8 mouse cellular contexts compared by ENCODE assay signal in the genomic region with DNA sequence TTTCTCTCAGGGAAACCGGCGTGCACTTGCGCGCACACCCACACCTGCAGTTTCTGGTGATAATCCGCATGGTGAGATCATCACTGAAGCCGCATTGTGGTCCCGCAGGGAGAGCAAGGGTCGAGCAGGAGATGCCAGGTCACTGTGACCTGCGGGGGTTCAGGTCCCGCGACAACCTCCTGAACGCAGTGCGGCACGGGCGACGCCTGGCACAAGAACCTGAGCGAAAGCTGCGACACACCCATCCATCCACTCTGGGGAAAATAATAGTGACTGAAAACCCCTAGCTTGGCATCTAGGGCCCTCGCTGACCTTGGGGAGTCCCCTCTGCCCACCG. TPM values are rescaled to one million over a fixed set of nuclear protein-coding genes. Genes with fewer than 3 reads are reported as not detected.
A peak's percentile ranks its signal among the peaks of the same experiment; 100 is the strongest.
DNase-seq lines count a peak whose midpoint lies in the region; ATAC-seq and TF ChIP-seq lines count a peak whose summit lies in the region.

No protein-coding gene starts in this region.

- DNase-seq in left cerebral cortex, adult 18-20 months (ENCODE audit: low spot score in 2 of 2), result peak; percentile 31 to 43
- DNase-seq in left cerebral cortex, postnatal 36 days (ENCODE audit: low spot score in 2 of 2), result no peak
- DNase-seq in limb, embryonic 14.5 days (ENCODE audit: low spot score), result no peak
- no peak for DNase-seq in kidney, adult 9 months

- H3K4me3 ChIP-seq in bone marrow macrophage, adult 2 months (ENCODE audit: insufficient read depth, low read length), result peak overlapping the region; percentile 57
- H3K4me3 ChIP-seq in erythroblast, embryonic 14.5 days (replicated peaks), result peak overlapping the region; percentile 69
- H3K4me3 ChIP-seq in limb, embryonic 14.5 days (replicated peaks; ENCODE audit: low read length), result peak overlapping the region; percentile 83
- peak overlapping the region; percentile 83 for H3K4me3 ChIP-seq in stomach, embryonic 15.5 days (replicated peaks)

- ATAC-seq in limb, embryonic 14.5 days (ENCODE audit: low FRiP score, low read depth), result no peak; the same call in 1 of the 2 replicates
- no peak; the same call in 1 of the 2 replicates for ATAC-seq in stomach, embryonic 15.5 days (ENCODE audit: insufficient read depth, low FRiP score, low read depth)
- no peak for ATAC-seq in activated CD4-positive, CD25-positive, alpha-beta regulatory T cell, adult 4 months

- peak overlapping the region; percentile 82 for H3K4me2 ChIP-seq in limb, embryonic 14.5 days (replicated peaks; ENCODE audit: low read depth, low read length, severe bottlenecking)
- H3K4me2 ChIP-seq in stomach, embryonic 15.5 days, result peak overlapping the region; percentile 93

- TF ChIP-seq POLR2A in bone marrow macrophage, adult 2 months (IDR thresholded peaks at IDR 0.05; ENCODE audit: borderline replicate concordance, low read depth, low read length), result no peak
- TF ChIP-seq POLR2A in limb, embryonic 14.5 days (IDR thresholded peaks at IDR 0.05; ENCODE audit: borderline replicate concordance, extremely low read depth, insufficient read depth, insufficient read length), result no peak

- 0 out of 2 replicates have a peak, but pooled peaks have one; percentile 8 for TF ChIP-seq CTCF in bone marrow macrophage, adult 2 months (IDR thresholded peaks at IDR 0.05; ENCODE audit: low read depth, low read length)

- WGBS in limb, embryonic 14.5 days, result under 1% methylated on average over 19 of the region's 20 CpGs
- 1% methylated on average over 20 of the region's 20 CpGs for WGBS in stomach, embryonic 15.5 days

- peaks cover 7% of the 10 kb centered on the region for H3K4me1 ChIP-seq in bone marrow macrophage, adult 2 months (ENCODE audit: control insufficient read depth, insufficient read depth, low read length)
- peaks cover 18% of the 10 kb centered on the region for H3K4me1 ChIP-seq in erythroblast, embryonic 14.5 days (ENCODE audit: control insufficient read depth)
- peaks cover 6% of the 10 kb centered on the region; the same call in 1 of the 2 replicates for H3K4me1 ChIP-seq in limb, embryonic 14.5 days (ENCODE audit: control insufficient read depth, insufficient read depth, low read length)
- H3K4me1 ChIP-seq in stomach, embryonic 15.5 days, result no peaks in the 10 kb centered on the region

- peak overlapping the region; percentile 78 for H3K9ac ChIP-seq in limb, embryonic 14.5 days (ENCODE audit: low read depth, low read length, severe bottlenecking)
- peak overlapping the region; percentile 83 for H3K9ac ChIP-seq in stomach, embryonic 15.5 days

- H3K9me3 ChIP-seq in erythroblast, embryonic 14.5 days (ENCODE audit: control insufficient read depth, low read length), result no peaks in the 10 kb centered on the region
- H3K9me3 ChIP-seq in limb, embryonic 14.5 days (ENCODE audit: control insufficient read depth, low read length), result no peaks in the 10 kb centered on the region
- no peaks in the 10 kb centered on the region for H3K9me3 ChIP-seq in stomach, embryonic 15.5 days

- intact Hi-C loops in left cerebral cortex, postnatal 36 days (cut with DNase I), result no loop called here

- H3K27me3 ChIP-seq in erythroblast, embryonic 14.5 days (ENCODE audit: control insufficient read depth), result peaks cover 9% of the 10 kb centered on the region
- no peaks in the 10 kb centered on the region for H3K27me3 ChIP-seq in limb, embryonic 14.5 days (ENCODE audit: control insufficient read depth, insufficient read depth, low read length)
- H3K27me3 ChIP-seq in stomach, embryonic 15.5 days (replicated peaks), result no peaks in the 10 kb centered on the region

- H3K36me3 ChIP-seq in erythroblast, embryonic 14.5 days (ENCODE audit: control insufficient read depth), result no peaks in the 10 kb centered on the region
- H3K36me3 ChIP-seq in limb, embryonic 14.5 days (ENCODE audit: control insufficient read depth, insufficient read depth, low read length), result no peaks in the 10 kb centered on the region
- H3K36me3 ChIP-seq in stomach, embryonic 15.5 days, result no peaks in the 10 kb centered on the region

- H3K27ac ChIP-seq in bone marrow macrophage, adult 2 months (ENCODE audit: insufficient read depth, low read depth, low read length), result no peak overlapping the region
- H3K27ac ChIP-seq in limb, embryonic 14.5 days (replicated peaks; ENCODE audit: low read depth, low read length), result peak overlapping the region; percentile 77; the same call in 1 of the 2 replicates
- peak overlapping the region; percentile 88 for H3K27ac ChIP-seq in stomach, embryonic 15.5 days

RNA-seq across cellular contexts. Expression of gene Tmem246, which starts 0.9 kb away (rescaled TPM):
- 10 to 100 TPM; 72.3 to 77.3 TPM for total RNA-seq in left cerebral cortex, adult 18-20 months (2021)
- total RNA-seq in left cerebral cortex, postnatal 36 days (2021), result 10 to 100 TPM; 63.5 to 76.9 TPM
- polyA plus RNA-seq in bone marrow macrophage, adult 2 months (2012; ENCODE audit: insufficient read depth, insufficient read length, missing spikeins), result 0.24 and 0.80 TPM in 2 replicates
- polyA plus RNA-seq in erythroblast, embryonic 14.5 days (2012), result 0.20 and 0.23 TPM in 2 replicates
- 28.4 and 35.7 TPM in 2 replicates for polyA plus RNA-seq in limb, embryonic 14.5 days (2012; rRNA removed)
- 37.0 and 39.2 TPM in 2 replicates for polyA plus RNA-seq in limb, embryonic 14.5 days (2014; fragmentation: Nextera tagmentation; extraction: Ambion mirVana)
- 26.7 and 29.2 TPM in 2 replicates for polyA plus RNA-seq in stomach, embryonic 15.5 days (2015; fragmentation: Nextera tagmentation; extraction: Ambion mirVana)
- polyA plus RNA-seq in activated CD4-positive, CD25-positive, alpha-beta regulatory T cell, adult 4 months (2017; shearing (Covaris generic)), result not detected

RNA-seq across cellular contexts. Expression of gene Rnf20, which starts 35.0 kb away (rescaled TPM):
- total RNA-seq in left cerebral cortex, adult 18-20 months (2021), result 10 to 100 TPM; 65.1 to 66.2 TPM
- 10 to 100 TPM; 55.4 to 82.7 TPM for total RNA-seq in left cerebral cortex, postnatal 36 days (2021)
- polyA plus RNA-seq in bone marrow macrophage, adult 2 months (2012; ENCODE audit: insufficient read depth, insufficient read length, missing spikeins), result 46.9 and 49.5 TPM in 2 replicates
- polyA plus RNA-seq in erythroblast, embryonic 14.5 days (2012), result 0.76 and 0.90 TPM in 2 replicates
- 45.7 and 54.3 TPM in 2 replicates for polyA plus RNA-seq in limb, embryonic 14.5 days (2012; rRNA removed)
- 54.5 and 59.4 TPM in 2 replicates for polyA plus RNA-seq in limb, embryonic 14.5 days (2014; fragmentation: Nextera tagmentation; extraction: Ambion mirVana)
- polyA plus RNA-seq in stomach, embryonic 15.5 days (2015; fragmentation: Nextera tagmentation; extraction: Ambion mirVana), result 34.6 and 36.8 TPM in 2 replicates
- polyA plus RNA-seq in activated CD4-positive, CD25-positive, alpha-beta regulatory T cell, adult 4 months (2017; shearing (Covaris generic)), result 10 to 100 TPM; 52.9 to 59.0 TPM

RNA-seq across cellular contexts. Expression of gene Aldob, which starts 47.5 kb away (rescaled TPM):
- 1 to 10 TPM; 2.0 to 2.1 TPM for total RNA-seq in left cerebral cortex, adult 18-20 months (2021)
- 1 to 10 TPM; 1.4 to 2.2 TPM for total RNA-seq in left cerebral cortex, postnatal 36 days (2021)
- polyA plus RNA-seq in bone marrow macrophage, adult 2 months (2012; ENCODE audit: insufficient read depth, insufficient read length, missing spikeins), result not detected in 2 replicates
- 0.04 TPM in 1 of 2 replicates, not detected in the other for polyA plus RNA-seq in erythroblast, embryonic 14.5 days (2012)
- polyA plus RNA-seq in limb, embryonic 14.5 days (2012; rRNA removed), result 0.25 and 0.32 TPM in 2 replicates
- polyA plus RNA-seq in limb, embryonic 14.5 days (2014; fragmentation: Nextera tagmentation; extraction: Ambion mirVana), result not detected in 2 replicates
- 77.3 and 88.5 TPM in 2 replicates for polyA plus RNA-seq in stomach, embryonic 15.5 days (2015; fragmentation: Nextera tagmentation; extraction: Ambion mirVana)
- not detected for polyA plus RNA-seq in activated CD4-positive, CD25-positive, alpha-beta regulatory T cell, adult 4 months (2017; shearing (Covaris generic))

Comparison
In these comparisons a context has a peak if more than half of its experiments do, and no peak if none do; other contexts are left out.
1. DNase-seq: peak in left cerebral cortex, adult 18-20 months (2 of 2); none in left cerebral cortex, postnatal 36 days (0 of 2), limb, embryonic 14.5 days (single experiment) and kidney, adult 9 months (single experiment).
2. RNA of gene Tmem246, which starts 0.9 kb away (polyA plus RNA-seq): 28.4 to 39.2 TPM in limb, embryonic 14.5 days and 26.7 to 29.2 TPM in stomach, embryonic 15.5 days; 0.24 to 0.80 TPM in bone marrow macrophage, adult 2 months, 0.20 to 0.23 TPM in erythroblast, embryonic 14.5 days and not detected in activated CD4-positive, CD25-positive, alpha-beta regulatory T cell, adult 4 months; every median in the first group is over 10 times any median in the second.
3. RNA of gene Rnf20, which starts 35.0 kb away (polyA plus RNA-seq): 52.9 to 59.0 TPM in activated CD4-positive, CD25-positive, alpha-beta regulatory T cell, adult 4 months, 45.7 to 59.4 TPM in limb, embryonic 14.5 days, 46.9 to 49.5 TPM in bone marrow macrophage, adult 2 months and 34.6 to 36.8 TPM in stomach, embryonic 15.5 days; 0.76 to 0.90 TPM in erythroblast, embryonic 14.5 days; every median in the first group is over 10 times any median in the second.
4. RNA of gene Aldob, which starts 47.5 kb away (polyA plus RNA-seq): 77.3 to 88.5 TPM in stomach, embryonic 15.5 days; not detected in activated CD4-positive, CD25-positive, alpha-beta regulatory T cell, adult 4 months, 0.25 to 0.32 TPM in limb, embryonic 14.5 days, 0.04 TPM in erythroblast, embryonic 14.5 days and not detected in bone marrow macrophage, adult 2 months; every median in the first group is over 10 times any median in the second.
5. Peak in every context shown above with its lines, with median percentiles within 50 percentile points of each other: H3K4me3 ChIP-seq.